Mouse (Mus musculus) B cell, adult 2 months (primary cell): ENCODE measurements around the gene Dusp27.
A peak's percentile ranks its signal among the peaks of the same experiment; 100 is the strongest.

Experiments
- DNase-seq, 2 experiments: peaks; one replicate each; pipeline ENCODE4 v3.0.0; 2022

The Dusp27 gene

DNA sequence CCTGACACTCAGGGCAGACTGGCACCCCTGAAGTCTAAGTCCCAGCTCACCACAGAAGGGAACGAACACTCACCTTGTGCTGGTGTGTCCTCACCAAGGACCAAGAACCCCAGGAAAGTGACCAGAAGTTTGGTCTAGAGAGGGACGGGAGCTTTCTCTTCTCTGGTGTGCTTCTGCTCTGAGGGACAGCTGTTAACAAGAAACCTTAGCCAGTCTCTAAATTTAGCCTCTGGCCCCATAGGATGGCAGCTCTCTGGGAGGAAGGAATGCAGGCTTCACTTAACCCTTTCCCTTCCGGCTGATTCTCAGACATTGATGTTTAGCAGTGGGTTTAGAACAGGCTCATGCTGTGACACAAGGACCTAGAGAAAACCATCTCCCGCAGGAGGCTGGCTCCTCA is at the start of gene Dusp27:
Gene Dusp27 (minus strand): TSS at position 204 of the 400 bp plus-strand sequence.
- no peak for DNase-seq

DNA sequence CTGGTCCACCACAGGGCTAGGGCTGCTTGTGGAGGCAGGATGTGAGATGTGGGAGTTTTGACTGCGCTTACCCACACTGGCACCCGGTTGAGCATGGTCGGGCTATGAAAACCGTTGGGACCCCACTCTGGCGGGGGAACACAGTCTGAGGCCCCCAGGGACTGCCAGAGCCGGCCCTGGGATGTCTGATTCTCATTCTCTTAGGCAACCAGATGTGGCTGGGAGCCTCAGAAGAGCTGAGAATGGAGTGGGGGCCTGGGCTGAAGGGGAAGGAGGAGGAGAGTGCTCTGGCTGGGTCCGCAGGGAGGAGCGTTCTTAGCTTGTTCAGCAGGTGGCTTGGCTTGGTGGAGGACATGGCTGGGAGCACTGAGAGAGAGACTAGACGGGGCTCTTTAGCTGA is 45.9 kb upstream of the Dusp27 start:
- no peak for DNase-seq

DNA sequence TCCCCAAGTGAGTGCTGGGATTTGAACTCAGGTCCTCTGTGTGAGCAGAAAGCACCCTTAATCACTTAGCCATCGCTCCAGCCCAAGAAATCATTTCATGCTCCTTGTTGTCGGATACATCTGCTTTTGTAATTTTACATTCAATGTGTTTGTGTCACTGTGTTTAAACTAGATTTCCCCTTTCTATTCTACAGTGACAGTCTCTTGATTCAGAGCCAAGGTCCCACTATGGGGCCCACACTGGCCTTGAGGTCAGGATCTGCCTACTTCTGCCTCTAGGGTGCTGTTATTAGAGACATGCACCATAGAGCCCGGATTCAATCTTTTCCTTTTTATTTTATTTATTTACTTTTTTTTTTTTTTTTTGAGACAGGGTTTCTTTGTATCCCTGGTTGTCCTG is 45.3 kb upstream of the Dusp27 start:
- DNase-seq, result no peak

DNA sequence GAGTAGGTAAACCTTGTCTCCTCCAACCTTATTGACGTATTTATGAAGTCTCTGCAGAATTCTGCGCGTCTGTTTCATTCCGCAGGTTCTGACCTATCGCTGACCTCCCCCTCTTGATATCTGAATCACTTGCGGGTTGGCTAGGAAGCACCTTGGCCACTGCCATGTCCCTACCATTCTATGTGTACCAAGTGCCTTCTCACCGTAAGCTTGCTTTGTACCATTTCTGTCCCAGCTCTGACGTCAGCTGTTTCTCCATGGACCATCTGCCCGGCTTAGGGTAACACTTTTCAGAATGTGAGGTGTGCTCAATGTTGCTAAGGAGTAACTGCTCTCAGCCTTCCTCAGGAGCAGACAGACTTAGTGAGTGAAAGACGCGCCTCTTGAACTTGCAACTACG is 43.1 kb upstream of the Dusp27 start:
- no peak for DNase-seq

DNA sequence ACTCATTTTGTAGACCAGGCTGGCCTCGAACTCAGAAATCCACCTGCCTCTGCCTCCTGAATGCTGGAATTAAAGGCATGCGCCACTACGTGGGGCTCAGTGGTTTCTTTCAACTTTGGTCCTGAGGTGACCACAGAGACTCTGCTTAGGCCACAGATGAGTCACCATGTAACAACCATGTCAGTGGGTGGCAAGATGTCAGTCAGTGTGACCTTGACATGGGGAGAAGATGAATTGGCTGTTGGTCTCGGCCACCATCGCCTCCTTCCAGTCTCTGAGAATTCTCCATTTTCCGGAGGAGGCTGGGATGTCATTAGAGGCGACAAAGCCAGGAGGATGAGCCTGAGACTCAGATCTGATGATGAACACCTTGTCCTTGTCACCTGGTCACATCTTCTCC is 42.0 kb upstream of the Dusp27 start:
- DNase-seq, result no peak

DNA sequence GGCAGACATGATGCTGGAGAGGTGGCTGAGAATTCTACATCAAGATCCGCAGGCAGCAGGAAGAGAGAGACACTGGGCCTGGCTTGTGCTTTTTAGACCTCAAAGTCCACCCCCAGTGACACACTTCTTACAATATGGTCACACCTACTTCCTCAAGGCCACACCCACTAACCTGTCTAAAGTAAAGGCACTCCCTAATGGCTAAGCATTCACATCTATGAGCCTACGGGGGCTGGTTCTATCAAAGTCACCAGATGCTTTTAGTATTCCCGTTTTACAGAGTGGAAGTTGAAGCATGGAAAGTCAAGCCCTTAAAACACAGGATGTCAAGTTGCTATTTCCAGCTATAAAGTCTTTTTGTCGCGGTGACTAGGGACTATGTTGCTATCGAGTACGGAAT is 40.3 kb upstream of the Dusp27 start:
- DNase-seq, result no peak

DNA sequence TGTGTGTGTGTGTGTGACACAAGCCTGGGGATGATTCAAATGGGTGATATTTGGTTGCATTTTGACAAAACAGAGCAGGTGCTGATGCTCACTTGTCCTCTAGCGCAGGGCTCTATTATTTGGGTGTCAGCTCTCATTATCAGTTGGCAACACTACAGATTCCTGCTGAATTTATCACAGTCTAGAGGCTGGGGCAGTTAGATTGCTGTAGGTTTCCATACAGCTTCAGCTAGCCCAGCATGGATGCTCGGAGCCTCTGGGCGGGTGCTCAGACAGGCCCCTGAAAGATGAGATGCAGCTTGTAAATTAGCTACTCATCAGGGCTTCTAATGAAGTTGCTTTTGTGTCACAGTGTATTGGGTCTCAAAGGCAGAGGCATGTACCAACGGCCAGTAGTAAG is 39.7 kb upstream of the Dusp27 start:
- DNase-seq, result no peak

DNA sequence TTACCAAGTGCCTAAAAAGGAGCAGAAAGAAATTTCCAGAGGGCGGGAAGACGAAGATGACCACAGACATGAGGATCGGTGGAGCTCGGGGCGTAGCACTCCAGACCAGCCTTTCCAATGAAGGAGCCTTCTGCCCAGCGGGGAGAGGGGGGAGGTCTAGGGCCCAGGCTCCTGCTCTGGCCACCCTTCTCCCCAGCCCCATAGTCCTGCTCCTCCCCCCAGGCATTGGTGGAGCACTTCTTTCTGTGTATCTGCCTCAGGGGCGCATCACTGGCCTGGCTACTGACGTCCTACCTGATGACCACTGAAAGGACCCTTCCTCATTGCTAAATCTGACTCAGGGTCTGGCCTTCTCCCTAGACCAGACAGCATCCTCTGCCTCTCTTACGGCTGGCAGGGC is 37.4 kb upstream of the Dusp27 start:
- DNase-seq, result no peak

DNA sequence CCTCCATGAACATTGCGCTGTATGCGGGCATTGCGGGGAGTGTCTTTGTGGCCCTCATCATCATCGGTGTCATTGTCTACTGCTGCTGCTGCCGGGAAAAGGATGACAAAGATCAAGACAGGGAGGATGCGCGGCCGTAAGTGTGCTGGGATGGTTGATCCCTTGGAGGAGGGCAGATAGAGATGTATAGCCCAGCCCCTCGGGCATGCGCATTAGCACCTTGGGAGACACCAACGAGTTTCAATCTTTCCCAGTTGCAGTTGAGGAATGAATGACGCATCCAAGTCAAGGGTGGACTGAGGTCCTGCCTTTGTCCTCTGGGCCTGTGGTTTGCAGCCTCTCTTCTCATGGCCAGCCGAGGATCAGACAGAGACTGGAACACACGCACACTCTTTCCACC is 36.9 kb upstream of the Dusp27 start:
- no peak for DNase-seq

DNA sequence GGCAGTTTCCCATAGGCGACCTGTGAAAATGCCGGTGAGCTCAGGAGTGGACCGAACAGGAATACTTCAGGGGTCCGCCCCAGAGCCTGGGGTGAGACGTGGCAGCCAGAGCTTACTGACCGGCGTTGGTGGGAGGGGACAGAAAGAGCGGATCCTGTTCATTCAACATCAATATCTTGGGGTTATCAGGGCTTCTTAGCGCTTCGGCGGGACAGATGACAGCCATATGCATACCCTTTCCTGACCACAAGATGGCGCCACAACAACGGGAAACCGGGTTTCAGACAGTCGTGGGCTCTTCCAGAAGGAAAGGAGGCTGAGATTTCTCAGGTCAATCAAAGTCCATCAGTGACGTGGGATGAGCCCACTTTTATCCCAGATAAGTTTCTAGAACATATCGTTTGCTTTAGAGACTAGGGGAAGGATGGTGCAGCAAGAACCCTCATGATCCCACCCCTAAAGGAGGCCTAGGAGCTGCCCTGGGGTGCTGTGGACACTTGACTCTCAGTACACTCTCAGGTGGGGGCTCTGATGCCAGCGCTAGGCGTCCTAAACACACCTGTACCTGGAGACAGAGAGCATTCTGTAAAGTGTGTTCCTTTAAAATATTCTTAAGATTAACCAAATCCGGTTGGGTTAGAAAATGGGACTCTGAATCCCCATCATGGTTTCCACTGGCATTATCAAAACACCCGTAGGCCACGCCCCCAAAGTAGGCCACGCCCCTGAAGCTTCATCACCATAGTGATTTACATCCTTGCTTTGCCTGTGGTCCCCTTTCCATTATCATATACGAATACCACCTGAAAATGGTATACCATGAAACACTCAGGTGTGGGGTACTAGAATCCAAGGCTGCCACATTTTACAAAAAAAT is 33.1 kb upstream of the Dusp27 start:
- DNase-seq, result peak; percentile 65 to 67

DNA sequence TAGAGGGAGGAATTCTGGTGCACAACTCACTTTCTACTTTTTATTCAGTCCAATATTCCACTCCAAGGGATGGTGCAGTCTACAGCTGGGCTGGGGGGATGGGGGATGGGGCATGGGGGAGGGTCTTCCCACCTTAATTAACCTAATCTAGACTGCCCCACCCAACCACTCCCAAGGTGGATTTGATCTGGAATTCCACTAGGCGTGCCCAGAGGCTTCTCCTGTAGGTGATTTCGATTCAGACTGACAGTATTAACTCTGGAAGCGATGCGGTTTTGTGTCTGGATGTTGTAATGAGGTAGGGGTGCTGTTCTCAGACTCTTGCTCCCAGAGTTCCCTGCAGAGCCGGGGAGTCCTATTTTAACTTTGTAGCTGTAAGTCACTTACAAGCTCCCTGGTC is 32.4 kb upstream of the Dusp27 start:
- DNase-seq, result no peak

DNA sequence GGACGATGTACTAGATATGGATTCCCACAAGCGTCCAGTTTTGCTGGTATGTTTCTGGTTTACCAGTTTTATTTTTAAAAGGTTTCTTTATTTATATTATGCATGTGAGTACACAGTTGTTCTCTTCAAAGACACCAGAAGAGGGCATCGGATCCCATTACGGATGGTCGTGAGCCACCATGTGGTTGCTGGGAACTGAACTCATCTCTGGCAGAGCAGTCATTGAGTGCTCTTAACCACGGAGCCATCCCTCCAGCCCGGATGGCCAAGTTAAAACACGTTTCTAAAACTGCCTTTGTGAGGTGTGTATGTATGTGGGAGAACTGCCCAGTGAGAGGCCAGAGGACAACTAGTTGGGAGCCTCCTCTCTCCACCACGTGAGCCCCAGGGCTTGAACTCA is 30.9 kb upstream of the Dusp27 start:
- no peak for DNase-seq

DNA sequence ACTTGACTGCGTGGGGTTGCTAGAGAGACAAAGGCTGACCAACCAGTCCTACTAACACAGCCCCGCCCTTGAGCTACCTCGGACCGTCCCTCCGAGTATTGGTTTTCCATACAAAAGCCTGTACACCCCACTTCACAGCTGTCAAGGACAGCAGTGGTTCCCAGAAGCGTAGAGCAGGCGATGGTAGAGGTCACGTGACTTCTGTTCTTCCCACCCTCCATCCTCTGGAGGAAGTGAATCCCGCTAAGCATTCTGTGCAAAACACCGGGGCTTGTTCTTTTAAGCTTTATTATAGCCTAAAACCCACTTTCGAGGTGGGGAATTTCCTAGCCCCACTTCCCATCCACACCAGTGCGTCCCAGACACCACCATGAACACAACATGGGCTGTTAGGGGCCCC is 30.0 kb upstream of the Dusp27 start:
- DNase-seq, result no peak

DNA sequence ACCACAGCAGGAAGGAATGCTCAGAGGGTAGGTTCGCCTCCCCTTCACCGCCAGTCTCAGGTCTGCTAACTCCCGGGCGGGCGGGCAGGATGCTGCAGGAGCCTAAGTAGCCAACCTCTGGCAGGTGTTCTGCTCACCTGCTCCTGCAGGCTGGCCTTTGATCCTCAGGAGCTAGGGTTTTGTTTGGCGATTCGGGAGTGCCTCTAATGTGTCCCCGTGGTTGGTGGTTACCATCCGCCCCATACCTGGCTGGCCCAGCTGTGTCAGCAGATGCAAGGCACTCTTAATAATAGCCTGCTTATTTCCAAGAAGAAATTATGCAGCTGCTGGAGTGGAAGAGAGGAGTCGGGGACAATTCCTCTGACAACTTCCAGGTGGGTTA is 27.4 kb upstream of the Dusp27 start:
- no peak for DNase-seq

DNA sequence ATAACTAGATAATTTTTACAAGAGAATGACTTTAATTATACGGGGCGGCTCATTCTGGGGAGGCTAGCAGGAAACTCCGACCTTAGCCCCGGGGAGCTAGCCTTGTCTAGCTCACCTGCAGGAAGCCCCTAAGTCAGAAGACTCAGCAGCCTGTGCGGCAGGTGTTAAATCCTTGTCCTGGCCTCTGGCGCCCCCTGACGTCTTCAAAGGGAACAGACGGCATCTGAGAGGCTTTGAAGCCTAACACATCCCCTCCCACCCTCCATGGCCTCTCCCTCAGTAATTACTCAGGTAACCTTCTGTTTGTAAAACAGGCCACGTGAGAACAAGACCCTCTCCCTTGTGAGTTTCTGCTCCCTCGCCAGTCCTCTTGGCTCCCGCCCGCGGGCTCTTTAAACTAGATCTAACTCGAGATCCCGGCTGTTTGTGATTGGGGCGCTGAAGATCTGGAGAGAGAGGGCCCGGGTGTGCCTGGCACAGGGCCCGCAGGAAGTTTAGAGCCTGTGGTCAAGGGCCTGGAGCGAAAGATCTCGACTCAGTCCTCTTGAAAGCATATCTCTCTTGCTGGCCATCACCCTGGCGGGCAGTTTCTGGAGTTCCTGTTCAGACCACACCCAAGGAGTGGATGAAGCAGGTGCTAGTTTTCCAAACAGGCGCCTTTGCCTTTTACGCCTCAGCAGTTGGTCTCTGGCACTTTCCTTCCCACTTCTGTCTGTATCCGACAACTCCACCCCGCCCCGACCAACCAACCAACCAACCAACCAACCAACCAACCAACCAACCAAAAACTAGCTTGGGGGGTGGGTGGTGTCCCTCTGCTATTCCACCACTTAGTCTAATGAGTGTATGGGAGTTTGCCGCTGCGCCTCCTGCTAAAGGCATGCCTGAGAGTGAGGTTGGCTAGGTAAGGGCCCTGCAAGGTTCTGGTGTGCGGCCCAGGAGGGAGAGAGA is 26.7 kb upstream of the Dusp27 start:
- DNase-seq, result peak; percentile 87 to 89

DNA sequence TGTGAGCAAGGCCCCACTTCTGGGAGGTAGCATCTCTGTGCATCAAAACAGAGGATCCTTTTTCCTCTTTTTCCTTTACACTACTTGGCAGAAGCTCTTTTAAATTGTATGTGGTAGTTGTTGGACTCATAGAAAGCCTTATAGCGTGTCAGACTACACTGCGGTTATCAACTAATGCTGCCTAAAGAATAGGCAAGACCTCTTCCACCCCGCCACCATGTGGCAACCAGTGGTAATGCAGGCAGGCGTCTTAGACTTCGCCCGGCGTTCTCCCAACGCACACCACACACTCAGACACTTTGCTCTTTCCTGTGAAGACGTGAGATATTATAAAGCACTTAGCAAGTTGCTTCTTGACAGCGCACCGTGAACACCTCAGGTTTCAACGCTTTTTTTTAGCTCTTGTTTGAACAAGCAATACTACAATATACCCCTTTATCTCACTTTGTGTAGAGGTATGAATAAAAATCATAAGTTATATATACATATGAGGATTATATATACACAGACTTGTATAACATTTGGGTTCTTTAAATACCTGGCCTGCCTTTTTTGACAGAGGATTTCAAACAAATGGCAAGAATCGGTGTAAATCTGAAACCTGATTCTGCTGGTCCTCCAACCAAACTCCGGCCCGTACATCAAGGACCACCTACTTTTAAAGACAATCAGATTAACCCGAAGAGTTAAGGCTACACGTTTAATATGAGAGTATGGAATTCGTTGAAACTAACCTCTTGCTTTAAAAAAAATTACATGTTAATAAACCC is 25.8 kb upstream of the Dusp27 start:
- peak; percentile 91 to 93 for DNase-seq

DNA sequence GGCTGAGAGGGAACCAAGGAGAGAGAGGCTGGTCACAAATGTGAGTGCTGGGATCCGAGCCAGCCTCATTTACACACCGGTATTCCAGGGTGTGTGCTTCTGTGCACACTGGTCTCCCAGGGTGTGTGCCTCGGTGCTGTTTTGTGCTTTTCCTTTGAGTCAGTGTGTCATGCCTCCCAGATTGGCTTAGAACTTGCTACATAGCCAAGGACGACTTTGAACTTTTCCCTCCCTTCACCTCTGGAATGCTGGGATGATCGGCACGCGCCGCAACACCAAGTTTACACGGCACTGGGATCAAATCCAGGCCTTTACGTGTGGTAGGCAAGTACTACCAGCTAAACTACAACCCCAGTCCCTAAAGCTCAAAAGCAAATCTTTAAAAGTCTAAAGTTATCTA is 24.3 kb upstream of the Dusp27 start:
- no peak for DNase-seq

DNA sequence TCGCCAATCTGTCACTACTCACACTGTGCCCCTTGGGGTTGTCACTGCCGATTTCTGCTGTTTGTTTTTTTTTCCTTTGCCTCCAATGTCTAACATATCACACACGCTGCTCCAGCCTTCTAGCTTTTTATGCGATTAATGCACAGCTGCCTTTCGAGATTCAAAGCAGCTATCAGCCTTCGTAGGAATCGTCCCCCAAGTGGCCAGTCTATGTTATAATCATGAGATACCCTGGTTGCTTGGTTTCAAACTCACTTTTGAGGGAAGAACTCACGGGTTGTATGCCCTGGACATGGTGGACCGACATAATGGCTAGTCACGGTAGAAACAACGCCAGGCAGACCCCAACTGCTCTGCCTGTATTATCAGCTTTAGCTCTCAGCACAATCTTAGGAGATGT is 23.6 kb upstream of the Dusp27 start:
- DNase-seq, result no peak

DNA sequence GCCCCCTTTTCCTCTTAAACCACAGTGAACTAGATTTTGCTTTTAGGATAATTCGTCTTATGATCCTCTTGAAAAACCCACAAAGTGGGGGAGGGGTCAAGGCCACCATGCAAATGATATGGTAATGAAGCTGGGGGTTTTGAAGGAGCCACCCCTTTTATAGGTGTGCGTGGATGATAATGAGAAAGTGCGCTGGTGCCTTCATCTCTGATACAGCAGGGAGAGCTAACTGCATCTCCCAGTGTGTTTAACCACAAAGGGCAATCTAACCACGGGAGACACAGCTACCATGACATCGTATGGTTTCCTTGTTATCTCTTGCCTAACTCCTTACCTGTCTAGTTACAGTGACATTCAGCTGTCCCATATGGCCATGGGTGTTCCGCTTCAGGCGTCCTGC is 22.3 kb upstream of the Dusp27 start:
- no peak for DNase-seq

DNA sequence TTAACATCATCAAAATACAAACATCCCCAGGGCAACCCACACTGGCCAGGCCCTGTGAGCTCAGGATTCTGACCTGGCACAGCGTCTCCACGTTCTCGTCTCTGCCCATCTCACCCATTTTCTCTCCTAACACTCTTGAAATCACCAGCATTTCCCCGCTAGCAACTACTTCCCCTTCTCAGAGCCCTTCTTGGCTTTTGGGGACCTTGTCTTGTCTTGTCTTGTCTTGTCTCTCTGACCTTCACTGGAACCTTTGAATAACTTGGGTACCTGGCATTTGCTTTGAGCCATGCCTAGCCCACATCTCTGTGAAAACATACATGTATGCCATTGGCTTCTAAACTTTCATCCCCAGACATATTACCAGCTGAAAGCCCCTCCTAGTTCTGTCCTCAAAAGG is 21.7 kb upstream of the Dusp27 start:
- no peak for DNase-seq

DNA sequence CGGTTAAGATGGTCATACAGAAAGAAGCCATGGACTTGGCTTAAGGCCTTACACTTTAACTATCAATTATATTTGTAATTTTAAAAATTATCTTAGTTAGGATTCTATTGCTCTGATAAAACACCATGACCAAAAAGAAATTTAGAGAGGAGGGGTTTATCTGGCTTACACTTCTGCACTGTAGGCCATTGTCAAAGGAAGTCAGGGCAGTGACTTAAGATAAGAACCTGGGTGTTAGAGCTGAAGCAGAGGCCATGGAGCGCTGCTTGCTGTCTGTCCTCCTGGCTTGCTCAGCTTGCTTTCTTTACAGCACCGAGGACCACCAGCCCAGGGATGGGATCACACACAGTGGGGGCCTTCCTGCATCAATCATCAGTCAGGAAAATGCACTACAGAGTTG is 19.9 kb upstream of the Dusp27 start:
- DNase-seq, result no peak

DNA sequence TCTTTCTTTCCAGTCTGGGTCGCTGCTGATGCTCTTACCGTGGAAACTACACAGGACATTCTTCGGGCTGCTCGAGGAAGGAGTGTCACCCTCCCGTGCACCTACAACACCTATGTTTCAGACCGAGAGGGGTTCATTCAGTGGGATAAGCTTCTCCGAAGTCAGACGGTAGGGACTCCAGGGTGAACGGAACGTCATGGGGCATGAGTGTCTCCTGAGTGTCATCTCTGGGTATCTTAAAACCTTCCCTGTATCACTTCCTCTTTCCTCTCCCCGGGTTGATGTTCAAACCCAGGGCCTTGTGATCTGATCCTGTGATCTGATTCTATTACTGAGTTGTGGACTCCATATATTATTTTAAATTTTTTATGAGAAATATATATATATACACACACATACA is 18.9 kb upstream of the Dusp27 start:
- peak; percentile 24 to 26 for DNase-seq

DNA sequence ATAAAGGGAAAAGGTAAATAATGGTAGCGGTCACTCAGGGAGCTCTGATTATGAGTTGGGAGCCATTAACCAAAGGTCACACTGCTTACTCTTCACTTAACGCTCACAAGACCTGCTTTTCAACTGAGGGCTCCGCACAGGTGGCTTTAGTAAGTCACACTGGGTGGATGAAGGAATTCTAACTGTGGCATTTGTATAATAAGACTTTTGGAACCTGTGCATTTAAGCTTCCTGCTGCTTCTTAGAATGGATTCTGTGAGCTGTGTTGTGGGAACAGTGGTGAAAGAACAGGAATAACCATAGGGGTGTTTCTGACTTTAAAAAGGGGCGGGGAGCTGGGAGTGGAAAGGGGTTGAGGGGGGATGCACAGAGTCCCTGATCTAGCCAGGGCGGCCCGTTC is 14.6 kb upstream of the Dusp27 start:
- DNase-seq, result no peak
